Mouse (Mus musculus) intestine, postnatal 0 days (tissue): ENCODE measurements around the gene Cdkn1b. TPM values are rescaled to one million over a fixed set of nuclear protein-coding genes. Genes with fewer than 3 reads are reported as not detected.

Experiments
- ATAC-seq: fragments of 200-750 bp; cut with Nextera tagmentation; 2 replicates; pipeline ENCODE4 v1.8.0; 2017; ENCODE audit warnings: mild to moderate bottlenecking, moderate TSS enrichment, moderate library complexity
- H3K27ac ChIP-seq: fragments of 300-500 bp; sonication (generic); 2 replicates; pipeline ENCODE4 v1.5.1; 2014; ENCODE audit warnings: mild to moderate bottlenecking, low read depth, low read length, moderate library complexity
- H3K27me3 ChIP-seq: fragments of 300-500 bp; sonication (generic); replicated peaks from 2 replicates; pipeline ENCODE4 v1.6.1; 2014; ENCODE audit warnings: low read length, mixed read lengths; ENCODE audit not compliant: control insufficient read depth, insufficient read depth
- H3K36me3 ChIP-seq: fragments of 300-500 bp; sonication (generic); 2 replicates; pipeline ENCODE4 v1.6.1; 2014; ENCODE audit warnings: mild to moderate bottlenecking, moderate library complexity; ENCODE audit not compliant: control insufficient read depth, insufficient read depth
- H3K4me1 ChIP-seq: fragments of 300-500 bp; sonication (generic); replicated peaks from 2 replicates; pipeline ENCODE4 v1.6.1; 2014; ENCODE audit warnings: antibody characterized with exemption, low read length, mixed read lengths; ENCODE audit not compliant: control insufficient read depth, insufficient read depth
- H3K4me2 ChIP-seq: fragments of 300-500 bp; sonication (generic); replicated peaks from 2 replicates; pipeline ENCODE4 v1.6.1; 2014; ENCODE audit warnings: low read depth, mild to moderate bottlenecking, moderate library complexity
- H3K4me3 ChIP-seq: fragments of 300-500 bp; sonication (generic); 2 replicates; pipeline ENCODE4 v1.5.1; 2014; ENCODE audit warnings: low read depth, low read length
- H3K9ac ChIP-seq: fragments of 300-500 bp; sonication (generic); 2 replicates; pipeline ENCODE4 v1.6.1; 2014; ENCODE audit warnings: mild to moderate bottlenecking, low read depth, low read length
- H3K9me3 ChIP-seq: fragments of 300-500 bp; sonication (generic); 2 replicates; pipeline ENCODE4 v1.6.1; 2016; ENCODE audit warnings: mixed run types; ENCODE audit not compliant: control insufficient read depth
- CTCF ChIP-seq: sonication (generic); IDR thresholded peaks from 2 replicates; pipeline ENCODE4 v1.5.1; 2016; ENCODE audit warnings: low read depth, mild to moderate bottlenecking, control low read depth, antibody characterized with exemption, moderate library complexity
- WGBS: fragments of 180-500 bp; shearing (Covaris S2); extraction: QIAGEN DNeasy Blood & Tissue Kit; methylation state at CpG from one replicate; pipeline ENCODE4 v1.1.7; 2014; 5-methylcytosine and 5-hydroxymethylcytosine counted together
- polyA plus RNA-seq: library from polyadenylated mRNA; unstranded; fragments of >200 nt; fragmentation: Nextera tagmentation; extraction: Ambion mirVana; gene quantifications from 2 replicates; pipeline ENCODE4 v1.2.1, GENCODE M21; 2015

The Cdkn1b gene
- polyA plus RNA-seq, 1 experiment from 2014 or later, result 14.8 TPM

- Histone ChIP-seq H3K9me3 (no peaks in the 10 kb centered on the region), H3K4me1 (0 out of 2 replicates have a peak, but pooled peaks cover 2% of the 10 kb centered on the region), H3K36me3 (0 out of 2 replicates have a peak, but pooled peaks cover 7% of the 10 kb centered on the region), H3K4me3 (no peak overlapping the region), H3K27ac (no peak overlapping the region), H3K9ac (no peak overlapping the region), H3K27me3 (no peaks in the 10 kb centered on the region), H3K4me2 (no peak overlapping the region)
- 81% methylated on average over 13 of the region's 13 CpGs for WGBS
- ATAC-seq, result no peak
- no peak for TF ChIP-seq CTCF
Measured at GRCm38 (mm10) chr6:134943759-134944407, 23.7 kb downstream of the Cdkn1b start.

- 0 out of 2 replicates have a peak, but pooled peaks cover 2% of the 10 kb centered on the region for H3K4me1 ChIP-seq
- H3K36me3 ChIP-seq, result peaks cover 7% of the 10 kb centered on the region; the same call in 1 of the 2 replicates
- H3K4me2 ChIP-seq, result no peak overlapping the region
- 60% methylated on average over 6 of the region's 6 CpGs for WGBS
- H3K4me3 ChIP-seq, result no peak overlapping the region
- H3K27me3 ChIP-seq, result no peaks in the 10 kb centered on the region
- H3K9ac ChIP-seq, result no peak overlapping the region
- H3K27ac ChIP-seq, result no peak overlapping the region
- ATAC-seq, result no peak
- H3K9me3 ChIP-seq, result no peaks in the 10 kb centered on the region
- TF ChIP-seq CTCF, result no peak
Measured at GRCm38 (mm10) chr6:134946054-134946453, 25.9 kb downstream of the Cdkn1b start.

GRCm38 (mm10) chr6:134946858-134947257, 26.7 kb downstream of the Cdkn1b start:
- no peak for ATAC-seq

DNA sequence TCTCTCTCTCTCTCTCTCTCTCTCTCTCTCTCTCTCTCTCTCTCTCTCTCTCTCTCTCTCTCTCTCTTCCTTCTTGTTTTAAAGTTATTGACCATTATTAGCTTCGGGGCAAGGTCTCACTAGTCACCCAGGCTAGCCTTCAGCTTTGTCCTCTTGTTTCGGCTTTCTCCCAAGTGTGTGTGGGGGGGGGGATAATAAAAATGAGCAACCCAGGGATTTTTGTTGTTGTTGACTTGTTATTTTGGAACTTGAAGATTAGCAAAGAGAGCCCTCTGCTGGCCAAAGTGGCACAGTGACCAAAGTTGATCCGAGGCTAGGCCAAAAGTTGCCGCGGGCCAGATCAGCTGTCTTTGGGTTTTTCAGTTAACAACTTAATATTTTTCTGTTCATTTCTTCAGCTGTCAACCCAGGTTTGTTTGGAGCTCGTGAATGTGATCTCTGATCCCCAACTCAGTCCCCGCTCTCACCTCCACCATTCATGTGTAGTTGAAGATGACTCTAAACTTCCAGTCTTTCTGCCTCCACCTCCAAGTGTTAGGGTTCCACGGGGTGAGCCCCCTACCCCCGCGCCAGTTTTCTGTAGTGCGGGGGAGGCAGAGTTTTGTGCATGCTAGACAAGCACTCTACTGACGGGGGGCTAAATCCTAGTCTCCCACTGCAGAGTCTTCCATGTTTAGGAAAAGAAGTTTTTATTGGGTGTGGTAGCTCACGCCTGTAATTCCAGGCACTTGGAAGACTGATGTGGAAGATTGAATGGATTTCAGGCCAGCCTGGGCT, 27.3 kb downstream of the Cdkn1b start:
- no peak for ATAC-seq
- peak; percentile 77 for TF ChIP-seq CTCF
- no peak overlapping the region for H3K4me3 ChIP-seq

More at GRCm38 (mm10) chr6:134946858-134947257, 26.7 kb downstream of the Cdkn1b start:
- Histone ChIP-seq H3K9ac (no peak overlapping the region), H3K27me3 (no peaks in the 10 kb centered on the region), H3K4me2 (no peak overlapping the region; the same call in 1 of the 2 replicates), H3K27ac (no peak overlapping the region), H3K4me1 (0 out of 2 replicates have a peak, but pooled peaks cover 2% of the 10 kb centered on the region), H3K36me3 (no peaks in the 10 kb centered on the region; the same call in 1 of the 2 replicates), H3K9me3 (no peaks in the 10 kb centered on the region), H3K4me3 (no peak overlapping the region)
- 73% methylated on average over 9 of the region's 9 CpGs for WGBS
- TF ChIP-seq CTCF, result no peak

DNA sequence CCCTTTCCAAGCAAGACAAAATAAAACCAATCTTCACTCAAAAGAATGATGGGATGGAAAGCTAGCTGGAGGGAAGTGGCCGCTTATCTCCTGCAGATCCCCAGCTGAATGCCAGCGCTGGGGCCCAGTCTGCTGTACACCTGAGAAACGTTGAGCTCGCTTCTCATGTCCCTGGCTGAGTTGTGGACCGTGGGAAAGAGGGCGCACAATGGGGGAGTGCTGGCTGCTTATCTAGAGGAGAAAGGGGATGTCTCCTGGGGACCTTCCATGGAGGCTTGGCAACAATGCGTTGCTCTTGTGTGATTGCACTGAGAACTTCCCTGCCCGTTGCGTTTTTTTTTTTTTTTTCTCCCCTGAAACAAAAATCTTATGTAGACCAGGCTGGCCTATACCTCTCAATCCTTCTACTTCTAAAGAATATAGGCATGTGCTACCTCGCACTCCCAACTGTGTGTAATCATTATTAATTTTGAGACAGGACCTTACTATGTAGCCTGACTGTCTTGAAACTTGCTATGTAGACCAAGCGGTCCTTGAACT, 28.4 kb downstream of the Cdkn1b start:
- no peak overlapping the region for H3K27ac ChIP-seq
- no peak overlapping the region for H3K9ac ChIP-seq
- 63% methylated on average over 11 of the region's 11 CpGs for WGBS
- no peaks in the 10 kb centered on the region for H3K27me3 ChIP-seq
- no peak for TF ChIP-seq CTCF
- no peak overlapping the region for H3K4me3 ChIP-seq
- ATAC-seq, result no peak
- H3K36me3 ChIP-seq, result no peaks in the 10 kb centered on the region; the same call in 1 of the 2 replicates
- H3K9me3 ChIP-seq, result no peaks in the 10 kb centered on the region
- H3K4me2 ChIP-seq, result no peak overlapping the region
- H3K4me1 ChIP-seq, result no peaks in the 10 kb centered on the region

More for the DNA sequence above, 27.3 kb downstream of the Cdkn1b start:
- 48% methylated on average over 13 of the region's 13 CpGs for WGBS
- no peaks in the 10 kb centered on the region for H3K9me3 ChIP-seq
- no peak overlapping the region for H3K9ac ChIP-seq
- no peaks in the 10 kb centered on the region; the same call in 1 of the 2 replicates for H3K36me3 ChIP-seq
- no peak overlapping the region; the same call in 1 of the 2 replicates for H3K4me2 ChIP-seq
- no peak overlapping the region for H3K27ac ChIP-seq
- H3K27me3 ChIP-seq, result no peaks in the 10 kb centered on the region
- no peaks in the 10 kb centered on the region for H3K4me1 ChIP-seq

GRCm38 (mm10) chr6:134949241-134949640, 29.0 kb downstream of the Cdkn1b start:
- no peaks in the 10 kb centered on the region for H3K9me3 ChIP-seq
- no peak overlapping the region for H3K27ac ChIP-seq
- no peak for TF ChIP-seq CTCF
- H3K4me3 ChIP-seq, result no peak overlapping the region
- no peaks in the 10 kb centered on the region for H3K4me1 ChIP-seq
- no peaks in the 10 kb centered on the region for H3K27me3 ChIP-seq
- H3K9ac ChIP-seq, result no peak overlapping the region
- no peak for ATAC-seq
- 98% methylated on average over 3 of the region's 3 CpGs for WGBS
- no peaks in the 10 kb centered on the region; the same call in 1 of the 2 replicates for H3K36me3 ChIP-seq
- no peak overlapping the region for H3K4me2 ChIP-seq
